Mouse (Mus musculus) embryonic facial prominence, embryonic 11.5 days (tissue): ENCODE data around the gene Edar. TPM values are rescaled to one million over a fixed set of nuclear protein-coding genes. Genes with fewer than 3 reads are reported as not detected.

ENCODE experiments used
- ATAC-seq: fragments of 200-750 bp; cut with Nextera tagmentation; replicated peaks from 2 replicates; pipeline ENCODE4 v1.8.0; 2017; ENCODE audit warnings: low read depth; ENCODE audit not compliant: insufficient number of reproducible peaks, low FRiP score, low TSS enrichment
- DNase-seq: peaks from one replicate; pipeline ENCODE4 v3.0.0-alpha.2; 2015; ENCODE audit warnings: low spot score
- H3K27ac ChIP-seq: fragments of 300-500 bp; sonication (generic); replicated peaks from 2 replicates; pipeline ENCODE4 v1.5.1; 2014; ENCODE audit warnings: mild to moderate bottlenecking, low read depth, low read length, control low read depth
- H3K27me3 ChIP-seq: fragments of 300-500 bp; sonication (generic); 2 replicates; pipeline ENCODE4 v1.6.1; 2014; ENCODE audit warnings: mild to moderate bottlenecking, low read length, moderate library complexity, mixed read lengths; ENCODE audit not compliant: control insufficient read depth, insufficient read depth
- H3K36me3 ChIP-seq: fragments of 300-500 bp; sonication (generic); replicated peaks from 2 replicates; pipeline ENCODE4 v1.6.1; 2014; ENCODE audit warnings: low read depth, mild to moderate bottlenecking, low read length, moderate library complexity, mixed read lengths; ENCODE audit not compliant: control insufficient read depth, insufficient read depth
- H3K4me1 ChIP-seq: fragments of 300-500 bp; sonication (generic); 2 replicates; pipeline ENCODE4 v1.6.1; 2014; ENCODE audit warnings: low read length, mixed read lengths; ENCODE audit not compliant: control insufficient read depth, insufficient read depth
- H3K4me2 ChIP-seq: fragments of 300-500 bp; sonication (generic); 2 replicates; pipeline ENCODE4 v1.6.1; 2014; ENCODE audit warnings: low read depth, mild to moderate bottlenecking, control low read depth, low read length, moderate library complexity
- H3K4me3 ChIP-seq: fragments of 300-500 bp; sonication (generic); 2 replicates; pipeline ENCODE4 v1.5.1; 2014; ENCODE audit warnings: low read depth, low read length, control low read depth
- H3K9ac ChIP-seq: fragments of 300-500 bp; sonication (generic); replicated peaks from 2 replicates; pipeline ENCODE4 v1.6.1; 2014; ENCODE audit warnings: mild to moderate bottlenecking, control low read depth, low read length
- H3K9me3 ChIP-seq: fragments of 300-500 bp; sonication (generic); replicated peaks from 2 replicates; pipeline ENCODE4 v1.6.1; 2016; ENCODE audit warnings: mild to moderate bottlenecking, low read length, inconsistent platforms, mixed read lengths; ENCODE audit not compliant: control insufficient read depth
- WGBS: fragments of 180-500 bp; shearing (Covaris S2); extraction: QIAGEN DNeasy Blood & Tissue Kit; methylation state at CpG from one replicate; pipeline ENCODE4 v1.1.7; 2014; 5-methylcytosine and 5-hydroxymethylcytosine counted together
- polyA plus RNA-seq: library from polyadenylated mRNA; unstranded; fragments of >200 nt; fragmentation: Nextera tagmentation; extraction: Ambion mirVana; gene quantifications from 2 replicates; pipeline ENCODE4 v1.2.1, GENCODE M21; 2014

The Edar gene
- polyA plus RNA-seq, 1 experiment from 2014 or later: 0.52 TPM

DNA sequence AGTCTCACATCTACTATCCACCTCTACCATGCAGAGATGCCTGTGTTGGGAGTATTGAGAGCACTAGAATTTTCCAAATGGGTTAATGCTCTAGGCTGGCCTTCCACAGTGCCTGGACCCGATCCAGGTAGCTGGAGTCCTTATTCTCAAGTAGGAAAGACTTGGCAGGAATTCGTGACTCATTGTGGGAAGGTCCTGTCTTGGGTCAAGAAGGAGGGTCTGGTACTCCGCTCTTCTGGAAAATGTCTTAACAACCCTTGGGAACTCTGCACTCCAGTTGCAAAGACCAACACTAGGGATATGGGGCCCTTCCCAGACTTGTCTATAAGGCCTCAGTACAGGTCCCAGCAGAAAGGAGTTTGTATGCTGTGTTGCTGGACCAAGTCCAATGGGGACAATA lies 66.6 kb downstream of the Edar start:
- DNase-seq: no peak
- WGBS: 85% methylated on average over 3 of the region's 3 CpGs
- H3K4me2 ChIP-seq: no peak overlapping the region
- no peak overlapping the region for H3K27ac ChIP-seq
- no peak overlapping the region for H3K9ac ChIP-seq
- H3K36me3 ChIP-seq: no peaks in the 10 kb centered on the region
- H3K4me3 ChIP-seq: no peak overlapping the region
- ATAC-seq: no peak
- H3K4me1 ChIP-seq: no peaks in the 10 kb centered on the region
- no peaks in the 10 kb centered on the region for H3K27me3 ChIP-seq
- no peaks in the 10 kb centered on the region for H3K9me3 ChIP-seq

GRCm38 (mm10) chr10:58606356-58606755 lies 69.1 kb downstream of the Edar start:
- ATAC-seq: no peak
- Histone ChIP-seq H3K4me1 (no peaks in the 10 kb centered on the region), H3K9me3 (no peaks in the 10 kb centered on the region), H3K27me3 (no peaks in the 10 kb centered on the region), H3K4me3 (no peak overlapping the region), H3K9ac (no peak overlapping the region), H3K36me3 (no peaks in the 10 kb centered on the region), H3K4me2 (no peak overlapping the region), H3K27ac (no peak overlapping the region)
- no peak for DNase-seq
- WGBS: 80% methylated on average over 3 of the region's 3 CpGs

GRCm38 (mm10) chr10:58604779-58605178 lies 70.7 kb downstream of the Edar start:
- WGBS: 87% methylated on average over 2 of the region's 2 CpGs
- H3K4me2 ChIP-seq: no peak overlapping the region

GRCm38 (mm10) chr10:58601946-58602345 lies 73.5 kb downstream of the Edar start:
- 78% methylated on average over 7 of the region's 7 CpGs for WGBS
- no peak overlapping the region for H3K27ac ChIP-seq

More at GRCm38 (mm10) chr10:58604779-58605178, 70.7 kb downstream of the Edar start:
- Histone ChIP-seq H3K36me3 (no peaks in the 10 kb centered on the region), H3K27ac (no peak overlapping the region), H3K9ac (no peak overlapping the region), H3K27me3 (no peaks in the 10 kb centered on the region), H3K9me3 (no peaks in the 10 kb centered on the region), H3K4me1 (no peaks in the 10 kb centered on the region), H3K4me3 (no peak overlapping the region)
- DNase-seq (no peak), ATAC-seq (no peak)

GRCm38 (mm10) chr10:58601431-58601901 lies 74.0 kb downstream of the Edar start:
- H3K4me1 ChIP-seq: no peaks in the 10 kb centered on the region
- no peak overlapping the region for H3K4me2 ChIP-seq
- no peak for DNase-seq
- 32% methylated on average over 6 of the region's 6 CpGs for WGBS
- H3K27ac ChIP-seq: no peak overlapping the region
- no peak for ATAC-seq
- H3K27me3 ChIP-seq: no peaks in the 10 kb centered on the region
- H3K9ac ChIP-seq: no peak overlapping the region
- no peak overlapping the region for H3K4me3 ChIP-seq
- H3K36me3 ChIP-seq: no peaks in the 10 kb centered on the region
- no peaks in the 10 kb centered on the region for H3K9me3 ChIP-seq

More at GRCm38 (mm10) chr10:58601946-58602345, 73.5 kb downstream of the Edar start:
- no peak overlapping the region for H3K4me2 ChIP-seq
- no peaks in the 10 kb centered on the region for H3K36me3 ChIP-seq
- H3K9me3 ChIP-seq: no peaks in the 10 kb centered on the region
- ATAC-seq (no peak), DNase-seq (no peak)
- H3K4me1 ChIP-seq: no peaks in the 10 kb centered on the region
- no peak overlapping the region for H3K9ac ChIP-seq
- H3K27me3 ChIP-seq: no peaks in the 10 kb centered on the region
- H3K4me3 ChIP-seq: no peak overlapping the region

DNA sequence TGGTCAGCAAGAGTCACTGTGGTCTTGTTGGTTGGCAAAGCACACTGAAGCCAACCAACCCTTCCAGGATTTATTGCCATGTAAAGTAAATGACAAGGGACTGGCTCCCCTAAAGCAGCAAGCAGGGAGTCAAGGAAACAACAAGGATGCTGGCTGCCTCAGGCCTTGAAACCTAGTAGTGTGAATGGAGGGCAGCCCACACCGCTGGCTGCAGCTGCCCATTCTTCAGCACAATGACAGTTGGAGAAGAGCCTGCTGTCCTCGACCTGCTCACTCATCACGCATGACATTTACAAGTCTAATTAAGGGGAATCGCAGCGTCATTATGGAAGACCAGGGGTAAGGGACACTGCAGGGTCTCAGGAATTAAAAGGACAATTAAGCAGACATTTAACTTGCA lies 74.5 kb downstream of the Edar start:
- no peak overlapping the region for H3K4me3 ChIP-seq
- no peak overlapping the region for H3K27ac ChIP-seq
- DNase-seq: no peak
- ATAC-seq: no peak
- H3K9ac ChIP-seq: no peak overlapping the region
- no peaks in the 10 kb centered on the region for H3K27me3 ChIP-seq
- H3K9me3 ChIP-seq: no peaks in the 10 kb centered on the region
- WGBS: 11% methylated on average over 5 of the region's 5 CpGs
- no peaks in the 10 kb centered on the region for H3K4me1 ChIP-seq
- H3K36me3 ChIP-seq: no peaks in the 10 kb centered on the region
- H3K4me2 ChIP-seq: no peak overlapping the region

- H3K9me3 ChIP-seq: no peaks in the 10 kb centered on the region
- no peaks in the 10 kb centered on the region for H3K27me3 ChIP-seq
- H3K4me1 ChIP-seq: no peaks in the 10 kb centered on the region
- H3K4me2 ChIP-seq: no peak overlapping the region
- H3K9ac ChIP-seq: no peak overlapping the region
- H3K27ac ChIP-seq: no peak overlapping the region
- ATAC-seq (no peak), DNase-seq (no peak)
- H3K36me3 ChIP-seq: no peaks in the 10 kb centered on the region
- H3K4me3 ChIP-seq: no peak overlapping the region
- WGBS: 88% methylated on average over 5 of the region's 5 CpGs
Observed at GRCm38 (mm10) chr10:58600151-58600550, 75.3 kb downstream of the Edar start.

DNA sequence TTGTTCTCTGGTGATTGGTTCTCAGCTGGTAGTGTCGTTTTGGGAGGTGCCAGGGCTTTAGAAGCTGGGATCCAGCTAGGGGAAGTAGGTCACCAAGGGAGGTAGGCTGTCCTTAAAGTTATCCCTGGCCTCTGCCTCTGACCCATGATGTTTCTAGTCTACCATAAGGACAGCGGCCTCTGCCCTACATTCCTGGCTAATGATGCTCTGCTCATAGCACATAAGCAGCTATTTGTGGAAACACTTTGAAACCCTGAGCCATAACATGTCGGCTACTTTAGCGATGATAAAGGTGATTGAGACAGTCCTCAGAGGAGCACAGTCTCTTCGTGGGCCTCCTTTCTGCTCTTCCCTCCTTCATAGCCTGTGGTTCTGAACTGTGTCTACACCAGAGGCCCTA lies 79.6 kb downstream of the Edar start:
- Histone ChIP-seq H3K4me1 (no peaks in the 10 kb centered on the region), H3K4me2 (no peak overlapping the region), H3K9me3 (no peaks in the 10 kb centered on the region), H3K27me3 (no peaks in the 10 kb centered on the region), H3K27ac (no peak overlapping the region), H3K9ac (no peak overlapping the region), H3K36me3 (no peaks in the 10 kb centered on the region), H3K4me3 (no peak overlapping the region)
- no peak for ATAC-seq
- 66% methylated on average over 5 of the region's 5 CpGs for WGBS
- no peak for DNase-seq
